Mouse (Mus musculus): ENCODE data around the gene Rhof.

- TF ChIP-seq CTCF (IDR thresholded peaks at IDR 0.05; ENCODE audit: borderline replicate concordance, insufficient read depth, low read depth, low read length), result no peak
- no peak for TF ChIP-seq POLR2A (IDR thresholded peaks at IDR 0.05; ENCODE audit: borderline replicate concordance, insufficient read depth, low read length)
Measured at GRCm38 (mm10) chr5:123136361-123137043, 4.0 kb upstream of the Rhof start.

All from cerebellum, adult 2 months (tissue).